27 mouse cellular contexts compared by ENCODE assay signal in the genomic region with DNA sequence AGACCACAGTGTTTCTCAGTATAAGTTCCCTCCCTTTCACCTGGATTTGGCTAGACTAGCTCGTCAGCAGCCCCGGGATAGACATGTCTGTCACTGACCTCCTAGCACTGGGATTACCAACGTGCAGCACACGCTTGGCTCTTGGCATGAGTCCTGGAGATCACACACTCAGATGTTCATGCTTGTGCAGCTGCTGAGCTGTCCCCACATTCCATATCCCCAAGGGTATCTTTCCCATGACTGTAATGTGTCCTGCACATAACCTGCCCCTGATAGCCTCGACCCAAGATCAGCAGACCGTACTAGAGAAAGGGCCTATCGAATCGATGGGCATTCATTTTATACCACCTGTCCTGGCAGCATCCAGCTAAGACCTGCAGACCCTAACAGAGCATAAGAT.
DNase-seq lines count a peak whose midpoint lies in the region; ATAC-seq and TF ChIP-seq lines count a peak whose summit lies in the region.
"Had no signal": no experiment of that assay in that cellular context is flagged by ENCODE, and none has a peak within 500 bp of the region (broad histone marks: within the 10 kb centered on the region; RNA-seq: fewer than 3 reads in every experiment).

No protein-coding gene starts in this region.

- H3K9me3 ChIP-seq in heart, embryonic 14.5 days (ENCODE audit: control insufficient read depth, low read length), result peaks cover 6% of the 10 kb centered on the region
- 0 out of 2 replicates have a peak, but pooled peaks cover 3% of the 10 kb centered on the region for H3K9me3 ChIP-seq in midbrain, embryonic 11.5 days (ENCODE audit: control insufficient read depth, low read length)
- H3K9me3 ChIP-seq in midbrain, postnatal 0 days (ENCODE audit: low read length), result no peaks in the 10 kb centered on the region
- no peaks in the 10 kb centered on the region for H3K9me3 ChIP-seq in ES-Bruce4 (replicated peaks; ENCODE audit: control insufficient read depth, insufficient read depth, low read length, poor library complexity, severe bottlenecking)
- H3K9me3 ChIP-seq: embryonic facial prominence, embryonic 12.5 days; liver, embryonic 15.5 days; lung, embryonic 15.5 days had no signal

- 63% methylated on average over 8 of the region's 8 CpGs for WGBS in heart, embryonic 14.5 days
- 60% methylated on average over 8 of the region's 8 CpGs for WGBS in midbrain, embryonic 11.5 days
- WGBS in midbrain, postnatal 0 days, result 52% methylated on average over 8 of the region's 8 CpGs

- no peak for TF ChIP-seq POLR2A in ES-Bruce4 (IDR thresholded peaks at IDR 0.05; ENCODE audit: insufficient read depth, low read length)

- no peak overlapping the region for H3K9ac ChIP-seq in heart, embryonic 14.5 days (ENCODE audit: low read length)
- H3K9ac ChIP-seq in midbrain, embryonic 11.5 days (ENCODE audit: low read length), result 0 out of 2 replicates have a peak overlapping the region, but pooled peaks have one; percentile 27
- H3K9ac ChIP-seq in midbrain, postnatal 0 days (replicated peaks; ENCODE audit: low read length, poor library complexity, severe bottlenecking), result no peak overlapping the region
- H3K9ac ChIP-seq in ES-Bruce4 (ENCODE audit: low read depth, poor library complexity, severe bottlenecking), result no peak overlapping the region
- H3K9ac ChIP-seq: embryonic facial prominence, embryonic 12.5 days; hindbrain, embryonic 14.5 days; liver, embryonic 15.5 days; lung, embryonic 15.5 days; neural tube, embryonic 12.5 days had no signal

- H3K4me1 ChIP-seq in heart, embryonic 14.5 days (ENCODE audit: control insufficient read depth in 2 of 2, insufficient read depth in 2 of 2, low read length in 2 of 2), result peaks cover 24 to 48% of the 10 kb centered on the region in 2 experiments
- H3K4me1 ChIP-seq in midbrain, embryonic 11.5 days (ENCODE audit: control insufficient read depth, insufficient read depth, low read length), result peaks cover 33% of the 10 kb centered on the region
- 0 out of 2 replicates have a peak, but pooled peaks cover 5% of the 10 kb centered on the region for H3K4me1 ChIP-seq in midbrain, postnatal 0 days (ENCODE audit: insufficient read depth, low read length)
- peaks cover 12% of the 10 kb centered on the region for H3K4me1 ChIP-seq in ES-Bruce4 (ENCODE audit: control insufficient read depth, insufficient read depth, low read length)
- H3K4me1 ChIP-seq: embryonic facial prominence, embryonic 12.5 days; liver, embryonic 15.5 days had no signal

- no peaks in the 10 kb centered on the region for H3K27me3 ChIP-seq in heart, embryonic 14.5 days (ENCODE audit: control insufficient read depth, insufficient read depth, low read length)
- no peaks in the 10 kb centered on the region for H3K27me3 ChIP-seq in midbrain, embryonic 11.5 days (ENCODE audit: control insufficient read depth, insufficient read depth, low read length)
- H3K27me3 ChIP-seq in midbrain, postnatal 0 days (ENCODE audit: insufficient read depth, low read length), result no peaks in the 10 kb centered on the region
- no peaks in the 10 kb centered on the region for H3K27me3 ChIP-seq in ES-Bruce4 (ENCODE audit: control insufficient read depth, insufficient read depth, low read length, poor library complexity, severe bottlenecking)
- H3K27me3 ChIP-seq: embryonic facial prominence, embryonic 12.5 days; liver, embryonic 15.5 days; lung, embryonic 15.5 days; neural tube, embryonic 12.5 days had no signal

- no peak for TF ChIP-seq CTCF in midbrain, postnatal 0 days (IDR thresholded peaks at IDR 0.05)
- TF ChIP-seq CTCF in ES-Bruce4 (IDR thresholded peaks at IDR 0.05; ENCODE audit: low read depth, low read length), result no peak

- TF ChIP-seq EP300 in ES-Bruce4 (IDR thresholded peaks at IDR 0.05; ENCODE audit: insufficient read depth, low read depth, low read length), result no peak

- no peak overlapping the region for H3K4me2 ChIP-seq in heart, embryonic 14.5 days (ENCODE audit: low read length)
- H3K4me2 ChIP-seq in midbrain, embryonic 11.5 days, result no peak overlapping the region; the same call in 1 of the 2 replicates
- H3K4me2 ChIP-seq in midbrain, postnatal 0 days (ENCODE audit: low read depth, low read length, poor library complexity, severe bottlenecking), result no peak overlapping the region
- H3K4me2 ChIP-seq: embryonic facial prominence, embryonic 12.5 days; hindbrain, embryonic 14.5 days; liver, embryonic 15.5 days; lung, embryonic 15.5 days; neural tube, embryonic 12.5 days had no signal

- DNase-seq in heart, adult 8-10 months (ENCODE audit: low spot score), result no peak
- DNase-seq in midbrain, embryonic 11.5 days (ENCODE audit: low spot score, missing footprints), result no peak
- DNase-seq in midbrain, postnatal 0 days (ENCODE audit: low spot score), result no peak
- peak; percentile 26 for DNase-seq in R1 (ENCODE audit: low read depth, low spot score)
- DNase-seq in cerebellum, postnatal 25 days, result no peak
- DNase-seq: cerebellum, adult 11-12 months; cerebellum, postnatal 10 days; gastrocnemius, postnatal 14 days; heart, adult 2 months; kidney, adult 18-20 months; kidney, postnatal 4 days; liver; lung, postnatal 36 days; thymus, adult 2 months; thymus, postnatal 4 days had no signal

- no peak for ATAC-seq in heart, embryonic 14.5 days (ENCODE audit: insufficient number of reproducible peaks, insufficient read depth, low FRiP score, low read depth)
- ATAC-seq in midbrain, embryonic 11.5 days (ENCODE audit: low FRiP score), result peak; percentile 8
- ATAC-seq in midbrain, postnatal 0 days (ENCODE audit: low FRiP score), result no peak
- ATAC-seq: forebrain, embryonic 16.5 days; inflammation-experienced regulatory T-cells, adult 6 months had no signal

- no peak overlapping the region for H3K4me3 ChIP-seq in heart, embryonic 14.5 days (ENCODE audit: control insufficient read depth in 1 of 2, insufficient read depth in 1 of 2, low read depth in 1 of 2, low read length in 2 of 2)
- H3K4me3 ChIP-seq in midbrain, embryonic 11.5 days (ENCODE audit: low read depth, low read length), result no peak overlapping the region
- no peak overlapping the region for H3K4me3 ChIP-seq in midbrain, postnatal 0 days (ENCODE audit: low read depth, low read length)
- H3K4me3 ChIP-seq in ES-Bruce4 (ENCODE audit: low read depth, low read length), result no peak overlapping the region
- H3K4me3 ChIP-seq: embryonic facial prominence, embryonic 12.5 days; erythroblast, embryonic 14.5 days; heart, adult 2 months; liver, embryonic 15.5 days; lung, embryonic 15.5 days; megakaryocyte, embryonic 14.5 days; neural tube, embryonic 12.5 days had no signal

- H3K36me3 ChIP-seq in heart, embryonic 14.5 days (ENCODE audit: control insufficient read depth, insufficient read depth, low read length), result no peaks in the 10 kb centered on the region
- no peaks in the 10 kb centered on the region for H3K36me3 ChIP-seq in midbrain, embryonic 11.5 days (ENCODE audit: control insufficient read depth, insufficient read depth, low read length)
- no peaks in the 10 kb centered on the region for H3K36me3 ChIP-seq in midbrain, postnatal 0 days (ENCODE audit: insufficient read depth, low read length)
- H3K36me3 ChIP-seq in ES-Bruce4 (ENCODE audit: control insufficient read depth, insufficient read depth, low read length, poor library complexity, severe bottlenecking), result no peaks in the 10 kb centered on the region
- H3K36me3 ChIP-seq: embryonic facial prominence, embryonic 12.5 days; liver, embryonic 15.5 days; lung, embryonic 15.5 days; neural tube, embryonic 12.5 days had no signal

- H3K27ac ChIP-seq in heart, embryonic 14.5 days (replicated peaks in 1 of 2; ENCODE audit: control insufficient read depth in 1 of 2, insufficient read depth in 1 of 2, low read depth in 2 of 2, low read length in 2 of 2), result peak overlapping the region; percentile 8 to 53; a peak in 3 of 4 replicates
- H3K27ac ChIP-seq in midbrain, embryonic 11.5 days (ENCODE audit: low read depth, low read length), result peak overlapping the region; percentile 62
- H3K27ac ChIP-seq in midbrain, postnatal 0 days (ENCODE audit: low read depth, low read length), result no peak overlapping the region
- H3K27ac ChIP-seq in ES-Bruce4 (ENCODE audit: insufficient read depth, low read length), result peak overlapping the region; percentile 4; the same call in 1 of the 2 replicates
- H3K27ac ChIP-seq: embryonic facial prominence, embryonic 12.5 days; heart, adult 2 months; hindbrain, embryonic 14.5 days; liver, embryonic 15.5 days; lung, embryonic 15.5 days; neural tube, embryonic 12.5 days; stomach, postnatal 0 days had no signal
